Mouse (Mus musculus) mouse trophoblast stem cell (cell line): Measurements from ENCODE around the gene Trmu.
"Not testable (repeated sequence)": the region's sequence is repeated elsewhere in the genome, so short reads cannot be mapped to it uniquely, and the experiment has no call there.

Source experiments
- in situ Hi-C, 2 experiments: fragments of 300-500 bp; cut with MseI, MboI; formaldehyde crosslinking; loops; 2 replicates in 1 of 2; 3 replicates in 1 of 2; pipeline ENCODE4 v1.15.1; 2025

Trmu gene

GRCm38 (mm10) chr15:85878848-85879497, at the start of gene Trmu:
Gene Trmu, plus strand, starts transcription at chr15:85879312.
- in situ Hi-C loops, result no loop called here

GRCm38 (mm10) chr15:85829470-85829869, 49.6 kb upstream of the Trmu start:
- in situ Hi-C loops, result no loop called here

GRCm38 (mm10) chr15:85831954-85832590, 47.0 kb upstream of the Trmu start, which contains the start of gene Ttc38:
Gene Ttc38, plus strand, starts transcription at chr15:85832306.
- in situ Hi-C loops, result no loop called here

- in situ Hi-C loops, result no loop called here
Measured at GRCm38 (mm10) chr15:85832599-85832998, 46.5 kb upstream of the Trmu start.

- in situ Hi-C loops, result no loop called here
Measured at GRCm38 (mm10) chr15:85835335-85835734, 43.8 kb upstream of the Trmu start.

- in situ Hi-C loops, result no loop called here
Measured at GRCm38 (mm10) chr15:85836887-85837286, 42.2 kb upstream of the Trmu start.

GRCm38 (mm10) chr15:85840983-85841382, 38.1 kb upstream of the Trmu start:
- in situ Hi-C loops, result no loop called here

- in situ Hi-C loops, result no loop called here
Measured at GRCm38 (mm10) chr15:85841796-85842360, 37.2 kb upstream of the Trmu start.

- in situ Hi-C loops, result no loop called here
Measured at GRCm38 (mm10) chr15:85845071-85845470, 34.0 kb upstream of the Trmu start.

GRCm38 (mm10) chr15:85851656-85852392, 27.3 kb upstream of the Trmu start:
- in situ Hi-C loops, result loop anchor here in 1 of 2 experiments (10.0 kb wide), 1 partner anchor 137 kb away; no protein-coding TSS in a partner anchor

- in situ Hi-C loops, result loop anchor here in 1 of 2 experiments (10.0 kb wide), 1 partner anchor 144 kb away; no protein-coding TSS in a partner anchor
Measured at GRCm38 (mm10) chr15:85858980-85859489, 20.1 kb upstream of the Trmu start.

GRCm38 (mm10) chr15:85859490-85860031, 19.6 kb upstream of the Trmu start, which contains the start of gene Gtse1:
Gene Gtse1, plus strand, starts transcription at chr15:85859745.
- in situ Hi-C loops, result loop anchor here in 1 of 2 experiments (10.0 kb wide), 1 partner anchor 145 kb away; no protein-coding TSS in a partner anchor

GRCm38 (mm10) chr15:85865913-85866312, 13.2 kb upstream of the Trmu start:
- in situ Hi-C loops, result not testable (repeated sequence)

- in situ Hi-C loops, result no loop called here
Measured at GRCm38 (mm10) chr15:85867696-85868095, 11.4 kb upstream of the Trmu start.

- in situ Hi-C loops, result no loop called here
Measured at GRCm38 (mm10) chr15:85877336-85877735, 1.8 kb upstream of the Trmu start.

- in situ Hi-C loops, result no loop called here
Measured at GRCm38 (mm10) chr15:85879498-85879895, 385 bp downstream of the Trmu start.

- in situ Hi-C loops, result no loop called here
Measured at GRCm38 (mm10) chr15:85885606-85886005, 6.5 kb downstream of the Trmu start.

- in situ Hi-C loops, result no loop called here
Measured at GRCm38 (mm10) chr15:85889235-85889634, 10.1 kb downstream of the Trmu start.

- in situ Hi-C loops, result loop anchor here in 1 of 2 experiments (10.0 kb wide), 1 partner anchor 243 kb away; no protein-coding TSS in a partner anchor
Measured at GRCm38 (mm10) chr15:85891971-85892370, 12.9 kb downstream of the Trmu start.

GRCm38 (mm10) chr15:85892498-85893118, 13.5 kb downstream of the Trmu start:
- in situ Hi-C loops, result loop anchor here in 1 of 2 experiments (10.0 kb wide), 1 partner anchor 242 kb away; no protein-coding TSS in a partner anchor

GRCm38 (mm10) chr15:85893871-85894270, 14.8 kb downstream of the Trmu start:
- in situ Hi-C loops, result loop anchor here in 1 of 2 experiments (10.0 kb wide), 1 partner anchor 241 kb away; no protein-coding TSS in a partner anchor
